Mouse (Mus musculus) bone marrow macrophage, adult 2 months (primary cell): ENCODE results near the gene Cd27.

Experiments used
- CTCF ChIP-seq: IDR thresholded peaks from 2 replicates; pipeline ENCODE4 v1.5.1; 2012; ENCODE audit warnings: low read depth, mild to moderate bottlenecking, low read length, moderate library complexity
- POLR2A ChIP-seq: IDR thresholded peaks from 2 replicates; pipeline ENCODE4 v1.6.1; 2012; ENCODE audit warnings: mild to moderate bottlenecking, low read depth, low read length, borderline replicate concordance

DNA sequence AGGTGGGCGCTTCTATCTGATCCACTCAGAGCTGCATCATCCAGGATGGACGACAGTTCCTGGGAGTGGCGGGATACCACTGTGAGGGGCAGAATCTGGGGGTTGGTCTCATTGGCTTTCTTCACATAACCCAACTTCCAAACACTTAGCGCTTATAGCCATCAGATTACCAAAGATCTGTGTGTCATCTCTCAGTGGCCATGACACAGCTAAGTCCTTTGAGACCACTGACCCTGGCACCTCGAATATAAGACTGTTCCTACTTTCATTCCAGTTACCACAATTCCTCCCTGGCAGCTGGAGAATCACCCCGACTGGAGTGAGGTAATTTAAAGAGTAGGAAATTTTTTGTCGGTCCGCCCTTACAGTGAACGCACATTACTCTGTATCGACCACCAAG lies 50.6 kb downstream of the Cd27 start:
- TF ChIP-seq CTCF (no peak), POLR2A (no peak)
